Mouse (Mus musculus) CH12.LX (cell line): ENCODE measurements at regions not wholly inside any gene's neighbourhood (a gene's known extent, or its start where the extent isn't known, plus 50 kb on each side); places are given as distances from the start of the nearest gene placed in this dataset.
A peak's percentile ranks its signal among the peaks of the same experiment; 100 is the strongest.

Experiments used
- DNase-seq: peaks from one replicate; pipeline ENCODE4 v3.0.0-alpha.2; 2013; ENCODE audit errors: extremely low read depth
- H3K27ac ChIP-seq: 2 replicates; pipeline ENCODE4 v1.5.1; 2012; ENCODE audit warnings: low read depth, mild to moderate bottlenecking, control low read depth, moderate library complexity; ENCODE audit not compliant: insufficient read depth
- H3K27me3 ChIP-seq: replicated peaks from 2 replicates; pipeline ENCODE3; 2012; ENCODE audit warnings: inconsistent platforms
- H3K36me3 ChIP-seq, 2 experiments: replicated peaks in 1 of 2; 2 replicates each; pipeline versions ENCODE3 to v1.6.1; 2012; ENCODE audit warnings: inconsistent platforms in 1 of 2, low read length in 1 of 2, mild to moderate bottlenecking in 1 of 2, mixed read lengths in 1 of 2, moderate library complexity in 1 of 2; ENCODE audit not compliant: control insufficient read depth in 1 of 2, insufficient read depth in 1 of 2
- H3K4me1 ChIP-seq, 2 experiments: 2 replicates each; pipeline ENCODE4 v1.6.1; 2012; ENCODE audit warnings: inconsistent platforms in 1 of 2, moderate library complexity in 1 of 2; ENCODE audit not compliant: insufficient read depth in 2 of 2, control insufficient read depth in 1 of 2
- H3K4me2 ChIP-seq: 2 replicates; pipeline ENCODE4 v1.6.1; 2012; ENCODE audit warnings: low read depth, mild to moderate bottlenecking, control low read depth; ENCODE audit not compliant: poor library complexity, insufficient read depth, severe bottlenecking
- H3K4me3 ChIP-seq, 3 experiments: fragments of 150-350 bp in 1 of 3; sonication (generic) in 1 of 3; replicated peaks in 1 of 3; 2 replicates each; pipeline versions ENCODE3 to v1.5.1; 2011 to 2012; ENCODE audit warnings: low read depth in 2 of 3, low read length in 2 of 3, mild to moderate bottlenecking in 2 of 3, moderate library complexity in 2 of 3, control low read depth in 1 of 3, improper control_type of control experiment in 1 of 3, inconsistent platforms in 1 of 3, mixed read lengths in 1 of 3; ENCODE audit not compliant: poor library complexity in 1 of 3
- H3K79me2 ChIP-seq: replicated peaks from 2 replicates; pipeline ENCODE4 v1.6.1; 2012; ENCODE audit warnings: mild to moderate bottlenecking, moderate library complexity; ENCODE audit not compliant: control insufficient read depth, poor library complexity, insufficient read depth, severe bottlenecking; ENCODE audit errors: extremely low read depth
- H3K9ac ChIP-seq: 2 replicates; pipeline ENCODE4 v1.6.1; 2012; ENCODE audit warnings: low read depth, mild to moderate bottlenecking, control low read depth, moderate library complexity; ENCODE audit not compliant: insufficient read depth
- H3K9me3 ChIP-seq: replicated peaks from 2 replicates; pipeline ENCODE3; 2012; ENCODE audit warnings: low read length, inconsistent platforms, mixed read lengths
- BHLHE40 ChIP-seq: IDR thresholded peaks from 2 replicates; pipeline ENCODE4 v1.6.1; 2011; ENCODE audit warnings: mild to moderate bottlenecking, low read depth, low read length, improper control_type of control experiment
- CHD1 ChIP-seq: IDR thresholded peaks from 2 replicates; pipeline ENCODE4 v1.6.1; 2012; ENCODE audit warnings: low read depth, low read length, improper control_type of control experiment, inconsistent platforms
- CTCF ChIP-seq, 2 experiments: IDR thresholded peaks in 1 of 2; conservative IDR thresholded peaks in 1 of 2; 2 replicates each; pipeline ENCODE4 v1.5.1; 2011 to 2012; ENCODE audit warnings: low read depth in 2 of 2, low read length in 2 of 2, improper control_type of control experiment in 1 of 2, inconsistent platforms in 1 of 2, mild to moderate bottlenecking in 1 of 2, moderate library complexity in 1 of 2
- EP300 ChIP-seq: IDR thresholded peaks from 2 replicates; pipeline ENCODE4 v1.6.1; 2011; ENCODE audit warnings: low read length, improper control_type of control experiment
- IRF4 ChIP-seq: IDR thresholded peaks from 2 replicates; pipeline ENCODE4 v1.6.1; 2014; ENCODE audit warnings: low read depth, mild to moderate bottlenecking, inconsistent platforms, low read length, improper control_type of control experiment
- MAFK ChIP-seq: IDR thresholded peaks from 2 replicates; pipeline ENCODE4 v1.6.1; 2011; ENCODE audit warnings: low read length, improper control_type of control experiment; ENCODE audit not compliant: insufficient replicate concordance
- MAZ ChIP-seq: IDR thresholded peaks from 2 replicates; pipeline ENCODE4 v1.6.1; 2012; ENCODE audit warnings: low read depth, mild to moderate bottlenecking, inconsistent platforms, low read length, improper control_type of control experiment, moderate library complexity
- MYC ChIP-seq: IDR thresholded peaks from 2 replicates; pipeline ENCODE4 v1.6.1; 2011; ENCODE audit warnings: low read depth, mild to moderate bottlenecking, improper control_type of control experiment, low read length
- NELFE ChIP-seq: IDR thresholded peaks from 2 replicates; pipeline ENCODE4 v1.6.1; 2011; ENCODE audit warnings: low read depth, low read length, improper control_type of control experiment
- NRF1 ChIP-seq: IDR thresholded peaks from 2 replicates; pipeline ENCODE4 v1.6.1; 2014; ENCODE audit warnings: low read depth, mild to moderate bottlenecking, inconsistent platforms, low read length, improper control_type of control experiment, moderate library complexity
- RAD21 ChIP-seq: IDR thresholded peaks from 2 replicates; pipeline ENCODE4 v1.6.1; 2011; ENCODE audit warnings: low read depth, mild to moderate bottlenecking, low read length, improper control_type of control experiment, moderate library complexity
- SMC3 ChIP-seq: IDR thresholded peaks from 2 replicates; pipeline ENCODE4 v1.6.1; 2011; ENCODE audit warnings: low read depth, low read length, improper control_type of control experiment
- TBP ChIP-seq: conservative IDR thresholded peaks from 2 replicates; pipeline ENCODE4 v1.6.1; 2011; ENCODE audit warnings: low read depth, low read length, improper control_type of control experiment
- USF1 ChIP-seq: IDR thresholded peaks from 2 replicates; pipeline ENCODE4 v1.6.1; 2014; ENCODE audit warnings: low read depth, mild to moderate bottlenecking, inconsistent platforms, low read length, improper control_type of control experiment
- ZMIZ1 ChIP-seq: IDR thresholded peaks from 2 replicates; pipeline ENCODE4 v1.6.1; 2012; ENCODE audit warnings: low read depth, mild to moderate bottlenecking, inconsistent platforms, low read length, improper control_type of control experiment
- dilution Hi-C: fragments of 300-500 bp; cut with MboI; formaldehyde crosslinking; loops from 2 replicates; pipeline ENCODE4 v1.14.3; 2020; ENCODE audit warnings: low sequenced_read_pairs; ENCODE audit not compliant: extremely low pct_unique_long_range_greater_than_20kb, extremely low pct_ligation_motif_present
- in situ Hi-C: fragments of 300-500 bp; cut with MboI; formaldehyde crosslinking; loops from 3 replicates; pipeline ENCODE4 v1.14.3; 2019; ENCODE audit warnings: low sequenced_read_pairs, low pct_ligation_motif_present, low pct_unique_long_range_greater_than_20kb, mixed read lengths

- H3K9me3 ChIP-seq = no peaks in the 10 kb centered on the region
- no peak overlapping the region for H3K27ac ChIP-seq
- H3K4me1 ChIP-seq = no peaks in the 10 kb centered on the region
- H3K79me2 ChIP-seq = no peaks in the 10 kb centered on the region
- in situ Hi-C loops = no loop called here
- peaks cover 10% of the 10 kb centered on the region for H3K27me3 ChIP-seq
- no peak overlapping the region for H3K4me3 ChIP-seq
- no peak overlapping the region for H3K9ac ChIP-seq
- dilution Hi-C loops = no loop called here
- H3K36me3 ChIP-seq = no peaks in the 10 kb centered on the region
- TF ChIP-seq CHD1 (no peak), ZMIZ1 (no peak), EP300 (no peak), TBP (no peak)
- H3K4me2 ChIP-seq = no peak overlapping the region
- no peak for DNase-seq
These were observed 629.3 kb downstream of the Defb40 start for GRCm38 (mm10) chr8:18348716-18349115.

GRCm38 (mm10) chr8:18346248-18346647 is 631.8 kb downstream of the Defb40 start:
- Histone ChIP-seq H3K79me2 (no peaks in the 10 kb centered on the region), H3K27me3 (peaks cover 10% of the 10 kb centered on the region), H3K4me2 (no peak overlapping the region), H3K9ac (no peak overlapping the region), H3K9me3 (no peaks in the 10 kb centered on the region), H3K4me3 (no peak overlapping the region), H3K36me3 (no peaks in the 10 kb centered on the region), H3K4me1 (no peaks in the 10 kb centered on the region), H3K27ac (no peak overlapping the region)
- DNase-seq = no peak
- dilution Hi-C loops = no loop called here
- in situ Hi-C loops = no loop called here
- TF ChIP-seq IRF4 (no peak), NRF1 (no peak), NELFE (no peak), USF1 (no peak), CHD1 (no peak), SMC3 (no peak), MAZ (no peak), ZMIZ1 (no peak), MAFK (no peak)

- Histone ChIP-seq H3K4me2 (no peak overlapping the region), H3K79me2 (no peaks in the 10 kb centered on the region), H3K36me3 (no peaks in the 10 kb centered on the region), H3K9me3 (no peaks in the 10 kb centered on the region), H3K9ac (no peak overlapping the region), H3K27me3 (peaks cover 10% of the 10 kb centered on the region), H3K4me1 (no peaks in the 10 kb centered on the region), H3K27ac (no peak overlapping the region), H3K4me3 (no peak overlapping the region)
- no peak for TF ChIP-seq BHLHE40
- TF ChIP-seq SMC3 = peak; percentile 54
- TF ChIP-seq RAD21 = peak; percentile 40
- peak in 1 of 2 experiments; percentile 74; a peak in 2 of 4 replicates for TF ChIP-seq CTCF (conservative IDR thresholded peaks at IDR 0.05 in 1 of 2, IDR thresholded peaks at IDR 0.05 in 1 of 2; ENCODE audit: low read depth in 2 of 2, low read length in 2 of 2)
- no peak for TF ChIP-seq MYC
- dilution Hi-C loops (no loop called here), in situ Hi-C loops (no loop called here)
- DNase-seq = peak; percentile 27
These were observed 632.7 kb downstream of the Defb40 start for GRCm38 (mm10) chr8:18345322-18345721.
